Mouse (Mus musculus) left cerebral cortex, adult 2 months (tissue): ENCODE measurements around the gene Mgrn1. TPM values are rescaled to one million over a fixed set of nuclear protein-coding genes. Genes with fewer than 3 reads are reported as not detected.

Experiments used
- DNase-seq, 2 experiments: peaks; one replicate each; pipeline ENCODE4 v3.0.0; 2021 to 2022; ENCODE audit warnings: low spot score in 2 of 2, mixed read lengths in 1 of 2; ENCODE audit errors: extremely low spot score in 1 of 2
- H3K27ac ChIP-seq: fragments of 200-600 bp; 2 replicates; pipeline ENCODE4 v1.8.1; 2022
- H3K4me3 ChIP-seq: fragments of 200-600 bp; 2 replicates; pipeline ENCODE4 v1.8.1; 2022
- CTCF ChIP-seq: fragments of 200-600 bp; IDR thresholded peaks from 2 replicates; pipeline ENCODE4 v1.8.1; 2022; ENCODE audit warnings: antibody characterized with exemption, mild to moderate bottlenecking, moderate library complexity
- intact Hi-C: fragments of 180-260 bp; cut with DNase I; formaldehyde crosslinking; loops from one replicate; pipeline ENCODE4 v1.15.1; 2025
- total RNA-seq, 2 experiments: library from RNA; stranded (reverse); gene quantifications; 2 replicates each; pipeline ENCODE4 v1.2.3; 2021

Mgrn1 gene
- total RNA-seq, 2 experiments from 2014 or later, result 208 to 211 TPM

DNA sequence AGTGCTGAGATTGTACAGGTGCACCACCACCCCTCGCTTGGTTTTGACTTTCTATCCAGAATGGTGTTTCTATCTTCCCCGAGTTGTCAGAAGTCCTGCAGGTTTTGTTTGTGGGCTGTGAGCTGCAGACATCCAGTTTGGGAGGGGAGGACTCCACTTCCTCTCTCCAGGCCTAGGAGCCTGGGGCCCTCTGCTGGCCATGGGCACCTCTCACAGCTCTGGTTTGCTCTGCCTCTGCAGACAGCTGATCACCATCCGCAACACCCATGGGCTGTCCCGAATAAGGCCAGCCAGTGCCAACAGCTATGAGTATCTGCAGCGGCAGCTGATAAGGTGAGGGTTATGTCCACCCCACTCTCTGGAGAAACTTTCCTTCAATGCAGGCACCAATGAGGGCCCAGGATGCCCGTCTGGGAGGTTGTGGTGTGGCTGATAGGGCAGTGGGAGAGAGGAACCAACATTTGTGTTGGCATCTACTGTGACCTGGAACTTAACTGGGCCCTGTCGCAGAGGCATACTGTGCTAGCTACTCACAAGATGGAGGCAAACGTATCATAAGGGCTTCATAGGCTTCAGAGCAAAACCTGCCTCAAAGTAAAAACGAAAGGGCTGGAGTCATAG lies 23.1 kb upstream of the Mgrn1 start:
- intact Hi-C loops, result loop anchor here (5.0 to 10.0 kb wide), 2 partner anchors 98 to 171 kb away; no protein-coding TSS in a partner anchor
- Histone ChIP-seq H3K27ac (no peak overlapping the region), H3K4me3 (no peak overlapping the region)
- TF ChIP-seq CTCF, result peak; percentile 89
- DNase-seq, result peak; percentile 59 to 65

DNA sequence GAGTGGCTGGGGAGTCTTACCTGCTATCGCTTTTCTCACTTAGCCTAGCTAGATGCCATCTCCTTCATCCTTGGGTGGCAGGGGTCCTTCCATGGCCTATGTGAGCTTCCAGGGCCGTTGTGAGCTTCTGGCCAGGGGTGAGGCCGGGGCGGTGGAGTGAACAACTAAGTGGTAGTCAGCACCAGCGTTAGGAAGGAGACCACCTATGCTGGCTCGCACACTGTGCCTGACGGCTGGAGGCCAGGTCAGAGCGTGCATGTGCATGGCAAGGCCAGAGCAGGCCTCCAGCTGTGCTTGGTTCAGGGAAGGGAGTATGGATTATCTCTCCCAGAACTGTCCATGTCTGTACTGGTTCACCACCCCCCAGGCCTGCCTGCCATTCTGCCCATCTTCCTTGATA lies 22.3 kb upstream of the Mgrn1 start:
- intact Hi-C loops, result loop anchor here (5.0 to 10.0 kb wide), 2 partner anchors 99 to 171 kb away; no protein-coding TSS in a partner anchor
- H3K4me3 ChIP-seq, result no peak overlapping the region
- H3K27ac ChIP-seq, result no peak overlapping the region
- DNase-seq, result no peak
- no peak for TF ChIP-seq CTCF

DNA sequence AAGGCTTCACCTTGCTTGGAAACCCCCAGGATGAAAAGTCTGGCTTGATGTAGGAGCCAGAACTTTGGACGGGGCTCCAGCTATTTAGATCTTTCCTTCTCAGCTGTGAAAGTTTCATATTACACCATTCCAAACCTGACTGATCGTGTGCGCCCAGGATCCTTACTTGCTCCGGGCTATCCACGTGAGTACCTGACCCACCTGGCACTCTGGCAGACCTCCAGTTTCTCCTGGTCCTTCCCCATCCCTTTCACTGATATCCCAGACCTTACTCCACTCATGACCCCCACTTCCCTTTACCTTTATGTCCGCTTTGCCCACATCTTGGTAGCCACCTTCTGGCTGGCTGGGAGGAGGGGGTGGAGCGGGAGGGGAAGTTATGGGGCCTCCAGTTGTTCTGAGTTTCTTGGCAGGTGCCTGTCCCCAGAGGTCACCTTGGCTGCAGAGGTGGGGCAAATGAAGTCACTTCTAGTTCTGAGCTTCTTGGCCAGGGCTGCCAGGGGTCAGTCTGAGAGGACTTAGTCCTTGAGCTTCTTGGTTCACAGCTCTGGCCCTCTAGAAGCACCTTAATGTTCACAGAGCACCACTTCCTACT lies 19.9 kb upstream of the Mgrn1 start:
- TF ChIP-seq CTCF, result no peak
- no peak overlapping the region for H3K4me3 ChIP-seq
- no peak overlapping the region for H3K27ac ChIP-seq
- intact Hi-C loops, result loop anchor here (10.0 kb wide), 1 partner anchor 101 kb away; no protein-coding TSS in a partner anchor
- no peak for DNase-seq

GRCm38 (mm10) chr16:4870490-4870889 lies 15.6 kb upstream of the Mgrn1 start:
- TF ChIP-seq CTCF, result no peak
- H3K27ac ChIP-seq, result no peak overlapping the region
- DNase-seq, result no peak
- H3K4me3 ChIP-seq, result no peak overlapping the region
- intact Hi-C loops, result no loop called here

DNA sequence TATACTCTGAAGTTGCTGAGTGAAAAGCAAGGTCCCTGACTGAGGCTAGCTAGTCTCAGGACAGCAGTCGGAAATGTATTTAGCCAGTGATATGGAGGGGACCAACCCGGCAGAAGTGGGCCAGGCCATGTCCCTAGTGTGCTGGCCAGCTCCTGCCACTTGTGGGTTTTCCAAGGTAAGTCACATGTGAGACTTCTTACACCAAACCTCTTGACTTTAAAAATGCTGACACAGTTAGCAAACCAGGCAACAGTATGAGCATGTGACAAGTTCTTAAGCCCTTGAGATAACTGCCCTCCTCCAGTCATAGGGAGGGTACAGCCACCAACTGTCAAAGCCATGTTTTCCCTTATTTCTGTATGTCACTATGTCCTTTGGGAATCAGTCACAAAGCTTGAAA lies 14.1 kb upstream of the Mgrn1 start:
- Histone ChIP-seq H3K4me3 (no peak overlapping the region), H3K27ac (no peak overlapping the region)
- intact Hi-C loops, result no loop called here
- TF ChIP-seq CTCF, result no peak
- no peak for DNase-seq

GRCm38 (mm10) chr16:4875198-4876032 lies 10.6 kb upstream of the Mgrn1 start:
- intact Hi-C loops, result no loop called here
- H3K27ac ChIP-seq, result no peak overlapping the region
- no peak for DNase-seq
- no peak overlapping the region for H3K4me3 ChIP-seq
- TF ChIP-seq CTCF, result no peak

DNA sequence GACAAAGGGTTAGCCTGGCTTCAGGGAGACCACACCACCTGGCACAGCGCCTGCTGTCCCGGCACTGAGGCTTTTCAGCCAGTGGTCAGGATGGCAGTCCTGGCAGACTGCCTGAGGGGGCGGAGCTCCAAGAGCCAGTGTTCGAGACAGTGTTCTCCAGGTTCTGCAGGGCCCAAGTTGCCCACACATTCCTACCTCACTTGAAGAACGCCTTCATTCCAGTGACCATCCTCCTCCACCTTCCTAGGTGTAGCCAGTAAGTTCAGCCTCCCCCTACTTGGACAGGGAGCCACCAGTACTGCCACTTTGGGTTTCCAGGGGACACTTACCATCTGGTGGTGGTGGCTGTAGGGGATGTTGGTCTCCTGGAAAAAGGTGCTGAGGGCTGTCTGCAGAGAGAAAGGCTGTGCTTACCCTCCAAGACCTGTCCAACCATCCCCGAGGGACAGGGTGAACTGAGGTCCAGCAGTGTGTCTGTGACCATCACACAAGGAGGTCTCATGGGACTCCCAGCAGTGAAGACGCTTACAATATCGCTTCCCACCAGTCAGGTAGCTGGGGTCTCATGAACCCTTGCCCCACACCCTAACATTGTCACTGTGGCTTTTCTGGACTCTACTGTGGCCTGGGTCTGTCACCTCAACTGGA lies 9.9 kb upstream of the Mgrn1 start:
- no peak overlapping the region for H3K4me3 ChIP-seq
- intact Hi-C loops, result no loop called here
- DNase-seq, result peak; percentile 54 to 64
- H3K27ac ChIP-seq, result no peak overlapping the region
- no peak for TF ChIP-seq CTCF

DNA sequence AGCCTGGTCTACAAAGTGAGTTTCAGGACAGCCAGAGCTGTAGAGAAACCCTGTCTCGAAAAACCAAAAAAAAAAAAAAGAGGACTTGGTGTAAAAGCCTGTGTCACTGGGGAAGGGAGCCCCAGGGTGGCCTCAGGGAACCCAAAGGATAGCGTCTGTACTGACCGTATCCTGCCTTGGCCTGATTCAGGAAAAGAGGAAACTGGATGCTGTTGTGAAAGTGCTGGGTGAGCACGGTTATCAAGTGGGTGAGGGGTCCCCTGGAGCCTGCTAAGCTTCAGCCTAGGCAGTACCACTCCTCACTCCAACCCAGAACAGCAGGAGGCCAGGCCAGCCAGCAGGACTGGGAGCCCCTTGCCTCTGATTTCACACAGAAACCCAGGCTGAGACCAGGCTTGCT lies 8.9 kb upstream of the Mgrn1 start:
- Histone ChIP-seq H3K4me3 (no peak overlapping the region), H3K27ac (no peak overlapping the region)
- intact Hi-C loops, result no loop called here
- DNase-seq, result no peak
- TF ChIP-seq CTCF, result no peak

DNA sequence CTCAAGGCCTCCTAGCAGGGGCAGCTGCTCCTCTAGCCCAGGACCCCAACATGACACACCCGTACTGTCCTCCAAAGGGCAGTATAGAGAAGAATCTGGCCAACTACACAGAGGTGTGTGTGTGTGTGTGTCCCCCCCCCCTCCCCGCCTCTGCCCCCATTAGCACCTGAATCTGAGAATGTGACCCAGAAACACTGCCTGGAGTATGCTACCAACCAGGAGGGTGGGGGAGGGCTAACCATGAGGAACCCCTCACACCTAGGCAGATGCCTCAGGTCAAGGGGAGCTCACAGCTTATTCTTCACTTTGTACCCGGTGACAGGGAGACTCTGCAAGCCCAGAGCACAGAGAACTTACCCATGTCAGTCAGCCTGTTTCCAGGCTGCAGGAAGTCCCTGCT lies 8.3 kb upstream of the Mgrn1 start:
- intact Hi-C loops, result no loop called here
- no peak for DNase-seq
- H3K4me3 ChIP-seq, result peak overlapping the region; percentile 99; the same call in 1 of the 2 replicates
- TF ChIP-seq CTCF, result no peak
- no peak overlapping the region for H3K27ac ChIP-seq

GRCm38 (mm10) chr16:4878192-4878885 lies 7.7 kb upstream of the Mgrn1 start:
- intact Hi-C loops, result no loop called here
- no peak for TF ChIP-seq CTCF
- Histone ChIP-seq H3K4me3 (peak overlapping the region; percentile 99), H3K27ac (peak overlapping the region; percentile 98; the same call in 1 of the 2 replicates)
- DNase-seq, result no peak

- Histone ChIP-seq H3K27ac (peak overlapping the region; percentile 98), H3K4me3 (peak overlapping the region; percentile 99)
- TF ChIP-seq CTCF, result no peak
- intact Hi-C loops, result loop anchor here (1.0 kb wide), 1 partner anchor 34 kb away; no protein-coding TSS in a partner anchor
- DNase-seq, result peak in 1 of 2 experiments; percentile 63
These were observed 6.8 kb upstream of the Mgrn1 start for GRCm38 (mm10) chr16:4879101-4879707.
